Mouse (Mus musculus) liver, embryonic 11.5 days (tissue): ENCODE measurements at regions not wholly inside any gene's neighbourhood (a gene's known extent, or its start where the extent isn't known, plus 50 kb on each side); places are given as distances from the start of the nearest gene placed in this dataset.

Experiments
- ATAC-seq: fragments of 200-750 bp; cut with Nextera tagmentation; replicated peaks from 2 replicates; pipeline ENCODE4 v1.8.0; 2017; ENCODE audit warnings: moderate number of reproducible peaks, mild to moderate bottlenecking, moderate TSS enrichment, moderate library complexity; ENCODE audit not compliant: low FRiP score
- DNase-seq: peaks from one replicate; pipeline ENCODE4 v3.0.0-alpha.2; 2017; ENCODE audit warnings: low spot score
- H3K27ac ChIP-seq: fragments of 300-500 bp; sonication (generic); 2 replicates; pipeline ENCODE4 v1.5.1; 2014; ENCODE audit warnings: mild to moderate bottlenecking, low read depth, low read length, control low read depth
- H3K27me3 ChIP-seq: fragments of 300-500 bp; sonication (generic); replicated peaks from 2 replicates; pipeline ENCODE4 v1.6.1; 2014; ENCODE audit warnings: low read length, mixed read lengths; ENCODE audit not compliant: control insufficient read depth, insufficient read depth
- H3K36me3 ChIP-seq: fragments of 300-500 bp; sonication (generic); 2 replicates; pipeline ENCODE4 v1.6.1; 2014; ENCODE audit warnings: mild to moderate bottlenecking, low read length, moderate library complexity, mixed read lengths; ENCODE audit not compliant: control insufficient read depth, insufficient read depth
- H3K4me1 ChIP-seq: fragments of 300-500 bp; sonication (generic); replicated peaks from 2 replicates; pipeline ENCODE4 v1.6.1; 2014; ENCODE audit warnings: low read length, mixed read lengths; ENCODE audit not compliant: control insufficient read depth, insufficient read depth
- H3K4me2 ChIP-seq: fragments of 300-500 bp; sonication (generic); 2 replicates; pipeline ENCODE4 v1.6.1; 2014; ENCODE audit warnings: mild to moderate bottlenecking, control low read depth, moderate library complexity
- H3K4me3 ChIP-seq: fragments of 300-500 bp; sonication (generic); 2 replicates; pipeline ENCODE4 v1.5.1; 2014; ENCODE audit warnings: low read depth, low read length, control low read depth
- H3K9ac ChIP-seq: fragments of 300-500 bp; sonication (generic); 2 replicates; pipeline ENCODE4 v1.6.1; 2014; ENCODE audit warnings: low read depth, low read length, control low read depth
- H3K9me3 ChIP-seq: fragments of 300-500 bp; sonication (generic); 2 replicates; pipeline ENCODE4 v1.6.1; 2016; ENCODE audit warnings: low read length, inconsistent platforms, mixed read lengths; ENCODE audit not compliant: control insufficient read depth
- WGBS: fragments of 180-500 bp; shearing (Covaris S2); extraction: QIAGEN DNeasy Blood & Tissue Kit; methylation state at CpG from one replicate; pipeline ENCODE4 v1.1.7; 2014; 5-methylcytosine and 5-hydroxymethylcytosine counted together

DNA sequence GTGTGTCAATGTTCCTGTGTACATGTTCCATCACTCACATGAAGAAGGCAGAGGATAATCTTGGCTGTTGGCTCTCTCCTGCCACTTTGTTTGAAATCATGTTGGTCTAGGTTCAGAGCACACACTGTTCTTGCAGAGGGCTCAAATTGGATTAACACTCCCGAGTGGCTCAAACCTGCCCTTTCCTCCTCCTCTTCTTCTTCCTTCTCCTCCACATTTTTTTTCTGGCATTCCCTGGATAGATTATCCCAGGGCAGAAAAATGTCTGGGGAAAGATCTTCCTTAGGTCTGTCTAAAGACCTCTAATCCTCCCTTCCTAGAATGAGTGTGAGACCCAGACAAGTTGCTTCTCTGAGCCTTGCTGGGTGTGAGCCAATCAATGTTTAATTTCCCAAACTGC, 594.4 kb upstream of the 3110018I06Rik start:
- Histone ChIP-seq H3K9ac (no peak overlapping the region), H3K4me2 (no peak overlapping the region), H3K27ac (no peak overlapping the region), H3K36me3 (no peaks in the 10 kb centered on the region), H3K9me3 (no peaks in the 10 kb centered on the region), H3K4me3 (no peak overlapping the region), H3K4me1 (no peaks in the 10 kb centered on the region), H3K27me3 (no peaks in the 10 kb centered on the region)
- WGBS, result 30% methylated on average over 1 of the region's 1 CpGs
- no peak for ATAC-seq
- DNase-seq, result no peak

DNA sequence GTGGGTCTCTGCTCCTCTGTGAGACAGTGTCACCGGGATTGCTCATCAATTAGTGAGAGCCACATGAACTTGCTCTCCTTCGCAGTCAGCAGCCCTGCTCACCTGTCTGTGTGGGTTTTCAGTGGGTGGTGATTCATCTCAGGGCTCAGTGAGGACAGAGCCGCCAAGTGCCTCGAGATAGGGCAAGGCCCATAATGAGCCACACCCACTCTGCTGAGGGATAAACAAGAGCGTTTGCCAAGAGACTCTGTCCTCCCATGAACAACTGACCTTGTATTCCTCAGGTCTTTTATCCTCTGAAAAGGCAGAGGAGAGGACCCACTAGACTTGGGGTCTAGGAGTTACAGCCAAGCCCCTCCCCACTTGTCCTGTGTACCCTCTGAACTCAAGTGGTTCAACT, 584.2 kb upstream of the 3110018I06Rik start:
- Histone ChIP-seq H3K4me3 (no peak overlapping the region), H3K4me2 (no peak overlapping the region), H3K9me3 (no peaks in the 10 kb centered on the region), H3K27me3 (no peaks in the 10 kb centered on the region), H3K36me3 (no peaks in the 10 kb centered on the region), H3K9ac (no peak overlapping the region), H3K4me1 (no peaks in the 10 kb centered on the region), H3K27ac (no peak overlapping the region)
- DNase-seq, result no peak
- ATAC-seq, result no peak
- 58% methylated on average over 5 of the region's 5 CpGs for WGBS

DNA sequence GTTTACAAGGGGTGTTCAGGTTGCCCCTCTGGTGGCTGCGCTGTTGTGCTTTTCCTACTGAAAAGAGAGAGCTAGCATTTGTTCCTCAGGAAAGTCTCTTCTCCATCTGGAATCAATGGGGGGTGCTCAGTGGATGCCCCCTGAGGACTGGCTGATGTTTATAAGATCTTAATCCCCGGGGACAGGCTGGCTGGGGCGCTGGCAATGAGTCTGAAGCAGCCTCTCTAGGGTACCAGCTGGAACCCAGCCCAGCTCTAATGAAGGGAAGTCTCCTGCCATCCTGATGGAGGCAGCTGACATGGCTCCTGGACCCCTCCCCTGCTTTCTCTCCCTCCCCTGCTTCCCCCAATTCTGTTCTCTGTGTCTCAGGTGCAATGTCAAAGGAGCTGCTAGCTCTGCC, 575.6 kb upstream of the 3110018I06Rik start:
- Histone ChIP-seq H3K27ac (no peak overlapping the region), H3K4me2 (no peak overlapping the region), H3K9ac (no peak overlapping the region), H3K4me1 (no peaks in the 10 kb centered on the region), H3K4me3 (no peak overlapping the region), H3K27me3 (no peaks in the 10 kb centered on the region), H3K9me3 (no peaks in the 10 kb centered on the region), H3K36me3 (no peaks in the 10 kb centered on the region)
- no peak for ATAC-seq
- DNase-seq, result no peak
- 55% methylated on average over 3 of the region's 3 CpGs for WGBS

DNA sequence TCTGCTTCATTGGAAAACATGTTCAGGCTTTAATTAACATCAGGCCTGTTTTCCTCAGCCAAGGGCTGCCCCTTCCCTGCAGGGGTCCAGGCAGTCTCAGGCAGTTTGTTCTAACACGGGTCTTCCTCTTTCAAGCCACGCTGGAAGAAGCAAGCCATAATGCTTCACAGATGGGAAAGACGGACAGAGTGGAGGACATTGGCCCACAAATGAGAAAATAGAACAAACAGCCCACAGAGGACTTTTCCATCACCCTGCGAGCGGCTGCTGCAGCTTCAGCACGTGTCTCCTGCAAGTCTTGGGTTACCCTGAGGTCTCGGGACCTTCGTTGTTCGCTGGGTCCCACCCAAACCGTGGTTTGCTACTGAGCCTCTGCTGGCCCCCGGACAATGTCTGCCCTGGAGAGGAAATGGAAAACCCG, 565.9 kb upstream of the 3110018I06Rik start:
- Histone ChIP-seq H3K27me3 (no peaks in the 10 kb centered on the region), H3K36me3 (no peaks in the 10 kb centered on the region), H3K4me2 (no peak overlapping the region), H3K27ac (no peak overlapping the region), H3K9ac (no peak overlapping the region), H3K4me1 (no peaks in the 10 kb centered on the region), H3K4me3 (no peak overlapping the region), H3K9me3 (no peaks in the 10 kb centered on the region)
- WGBS, result 74% methylated on average over 12 of the region's 12 CpGs
- ATAC-seq (no peak), DNase-seq (no peak)

DNA sequence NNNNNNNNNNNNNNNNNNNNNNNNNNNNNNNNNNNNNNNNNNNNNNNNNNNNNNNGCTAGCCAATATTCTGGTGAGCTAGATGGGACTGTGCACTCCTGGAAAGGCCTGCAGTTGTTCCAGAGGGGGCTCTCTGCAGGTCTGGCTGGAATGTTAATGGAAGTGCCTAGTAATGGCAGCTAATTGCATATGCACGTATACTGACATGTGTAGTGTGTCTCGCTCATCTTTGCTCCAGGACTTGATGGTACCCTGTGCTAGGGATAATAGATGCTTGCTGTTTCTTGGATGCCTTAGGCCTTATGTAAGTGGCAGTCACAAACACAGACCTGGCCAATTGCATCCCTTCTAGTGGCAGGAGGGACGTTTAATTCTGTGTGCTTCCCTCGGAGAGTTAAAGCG, 560.0 kb upstream of the 3110018I06Rik start:
- DNase-seq (no peak), ATAC-seq (no peak)
- no peak overlapping the region for H3K9ac ChIP-seq
- H3K4me3 ChIP-seq, result no peak overlapping the region
- H3K36me3 ChIP-seq, result no peaks in the 10 kb centered on the region
- WGBS, result 84% methylated on average over 5 of the region's 5 CpGs
- H3K27ac ChIP-seq, result no peak overlapping the region
- no peaks in the 10 kb centered on the region for H3K9me3 ChIP-seq
- H3K27me3 ChIP-seq, result no peaks in the 10 kb centered on the region
- no peaks in the 10 kb centered on the region for H3K4me1 ChIP-seq
- no peak overlapping the region for H3K4me2 ChIP-seq

DNA sequence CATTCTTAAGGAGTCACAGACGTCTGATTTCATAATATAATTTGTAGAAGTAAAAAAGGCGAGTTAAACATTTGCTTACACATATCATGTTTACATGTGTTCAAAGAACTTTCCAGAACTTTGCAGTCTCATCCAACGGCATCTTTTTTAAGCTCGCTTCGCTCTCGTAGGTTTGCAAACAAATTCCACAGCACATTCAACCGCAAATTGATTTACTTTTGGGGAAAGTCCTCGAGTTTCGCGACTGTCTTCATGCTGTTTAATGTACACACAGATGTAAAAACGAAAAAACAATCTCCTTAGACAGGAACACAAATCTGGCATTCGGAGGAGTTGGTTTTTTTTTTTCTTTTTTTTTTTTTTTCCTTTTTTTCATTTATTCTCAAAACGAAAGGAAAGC, 559.3 kb upstream of the 3110018I06Rik start:
- Histone ChIP-seq H3K4me1 (no peaks in the 10 kb centered on the region), H3K4me3 (no peak overlapping the region), H3K4me2 (no peak overlapping the region), H3K9me3 (no peaks in the 10 kb centered on the region), H3K27me3 (no peaks in the 10 kb centered on the region), H3K9ac (no peak overlapping the region), H3K27ac (no peak overlapping the region), H3K36me3 (no peaks in the 10 kb centered on the region)
- WGBS, result 79% methylated on average over 13 of the region's 13 CpGs
- ATAC-seq (no peak), DNase-seq (no peak)

DNA sequence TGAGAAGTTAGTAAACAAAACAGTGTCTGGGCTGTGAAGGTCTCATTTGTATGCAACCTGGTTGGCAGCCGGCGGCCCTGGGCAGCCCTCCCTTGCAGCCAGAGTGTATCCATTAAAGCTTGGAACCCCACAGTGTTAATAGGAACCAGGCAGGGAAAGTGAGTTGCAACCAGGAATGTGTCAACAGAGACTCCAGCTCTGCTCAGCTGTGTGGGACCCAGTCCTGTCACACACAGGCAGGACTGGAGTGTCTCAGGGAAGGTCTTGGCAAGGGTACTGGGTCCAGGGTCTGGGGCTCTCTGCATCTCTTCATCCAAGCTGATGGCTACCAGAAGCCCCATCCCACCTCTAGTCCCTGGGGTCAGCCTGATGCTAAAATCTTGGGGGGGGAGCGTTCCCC, 556.8 kb upstream of the 3110018I06Rik start:
- ATAC-seq (no peak), DNase-seq (no peak)
- Histone ChIP-seq H3K4me1 (no peaks in the 10 kb centered on the region), H3K4me2 (no peak overlapping the region), H3K27me3 (no peaks in the 10 kb centered on the region), H3K9ac (no peak overlapping the region), H3K4me3 (no peak overlapping the region), H3K36me3 (no peaks in the 10 kb centered on the region), H3K9me3 (no peaks in the 10 kb centered on the region), H3K27ac (no peak overlapping the region)
- 78% methylated on average over 3 of the region's 3 CpGs for WGBS

DNA sequence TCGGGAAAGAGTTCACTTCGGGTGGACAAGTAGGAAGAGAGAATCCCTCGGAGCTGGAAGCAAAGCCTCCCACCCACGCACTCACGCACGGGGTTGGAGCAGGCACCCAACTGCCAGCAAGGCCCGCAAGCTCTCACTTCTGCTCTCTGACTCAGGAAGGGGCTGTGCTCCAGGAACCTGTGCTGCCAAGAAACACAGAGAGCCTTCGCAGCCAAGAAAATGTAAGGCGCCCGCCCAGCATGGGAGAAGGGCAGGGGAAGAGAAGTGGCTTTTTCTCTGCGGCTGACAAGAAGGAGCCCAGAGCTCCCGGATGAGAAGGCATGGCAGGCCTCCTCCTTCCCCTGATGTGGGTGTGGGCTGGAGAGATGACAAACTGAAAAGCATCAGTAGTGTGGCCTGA, 549.1 kb upstream of the 3110018I06Rik start:
- Histone ChIP-seq H3K4me1 (no peaks in the 10 kb centered on the region), H3K27ac (no peak overlapping the region), H3K4me2 (no peak overlapping the region), H3K27me3 (no peaks in the 10 kb centered on the region), H3K9me3 (no peaks in the 10 kb centered on the region), H3K36me3 (no peaks in the 10 kb centered on the region), H3K9ac (no peak overlapping the region), H3K4me3 (no peak overlapping the region)
- DNase-seq (no peak), ATAC-seq (no peak)
- 75% methylated on average over 12 of the region's 12 CpGs for WGBS

DNA sequence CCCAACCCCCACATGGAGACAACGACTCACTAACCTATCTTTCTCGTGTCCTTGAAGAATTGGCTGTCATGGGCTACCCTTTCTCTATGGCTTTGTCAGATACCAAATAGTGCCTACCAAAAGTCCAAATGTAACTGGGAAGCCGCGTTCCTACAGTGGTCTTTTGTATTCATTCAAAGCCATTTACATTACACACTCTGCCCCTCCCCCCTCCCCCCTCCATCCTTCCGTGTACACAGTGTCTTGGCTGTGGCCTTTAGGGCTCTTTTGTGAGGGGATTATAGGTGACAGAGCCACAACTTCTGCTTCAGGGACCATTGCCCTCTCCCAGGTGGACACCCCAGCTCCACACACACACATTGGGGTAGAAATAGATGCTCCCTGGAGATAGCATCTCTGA, 544.6 kb upstream of the 3110018I06Rik start:
- no peaks in the 10 kb centered on the region for H3K4me1 ChIP-seq

More for the DNA sequence above, 544.6 kb upstream of the 3110018I06Rik start:
- H3K36me3 ChIP-seq, result no peaks in the 10 kb centered on the region
- H3K9ac ChIP-seq, result no peak overlapping the region
- H3K4me2 ChIP-seq, result no peak overlapping the region
- no peak for DNase-seq
- no peak for ATAC-seq
- H3K9me3 ChIP-seq, result no peaks in the 10 kb centered on the region
- no peak overlapping the region for H3K4me3 ChIP-seq
- WGBS, result 55% methylated on average over 5 of the region's 5 CpGs
- H3K27me3 ChIP-seq, result no peaks in the 10 kb centered on the region
- H3K27ac ChIP-seq, result no peak overlapping the region
